Mouse (Mus musculus) liver, embryonic 14.5 days (tissue): ENCODE data around the gene Sesn2. TPM values are rescaled to one million over a fixed set of nuclear protein-coding genes. Genes with fewer than 3 reads are reported as not detected.

Experiments
- ATAC-seq: fragments of 200-750 bp; cut with Nextera tagmentation; 2 replicates; pipeline ENCODE4 v1.8.0; 2017; ENCODE audit warnings: moderate number of reproducible peaks, mild to moderate bottlenecking, moderate library complexity; ENCODE audit not compliant: insufficient read depth
- DNase-seq, 3 experiments: peaks; one replicate each; pipeline ENCODE4 v3.0.0-alpha.2; 2012 to 2013; ENCODE audit warnings: low read depth in 3 of 3, low spot score in 3 of 3
- H3K27ac ChIP-seq: fragments of 300-500 bp; sonication (generic); 2 replicates; pipeline ENCODE4 v1.5.1; 2014; ENCODE audit warnings: moderate library complexity, mild to moderate bottlenecking, control low read depth, inconsistent platforms
- H3K27me3 ChIP-seq: fragments of 300-500 bp; sonication (generic); 2 replicates; pipeline ENCODE4 v1.6.1; 2014; ENCODE audit warnings: mild to moderate bottlenecking, low read length, moderate library complexity; ENCODE audit not compliant: control insufficient read depth, insufficient read depth
- H3K36me3 ChIP-seq: fragments of 300-500 bp; sonication (generic); replicated peaks from 2 replicates; pipeline ENCODE4 v1.6.1; 2014; ENCODE audit warnings: low read depth; ENCODE audit not compliant: control insufficient read depth, insufficient read depth
- H3K4me1 ChIP-seq, 2 experiments: fragments of 200-500 bp in 1 of 2; fragments of 300-500 bp in 1 of 2; sonication (generic) in 1 of 2; replicated peaks; 2 replicates each; pipeline ENCODE4 v1.6.1; 2012 to 2014; ENCODE audit warnings: antibody characterized with exemption in 1 of 2, inconsistent platforms in 1 of 2, low read length in 1 of 2; ENCODE audit not compliant: control insufficient read depth in 2 of 2, insufficient read depth in 2 of 2
- H3K4me2 ChIP-seq: fragments of 300-500 bp; sonication (generic); 2 replicates; pipeline ENCODE4 v1.6.1; 2014; ENCODE audit warnings: low read depth, mild to moderate bottlenecking, control low read depth, moderate library complexity
- H3K4me3 ChIP-seq, 2 experiments: fragments of 200-500 bp in 1 of 2; fragments of 300-500 bp in 1 of 2; sonication (generic) in 1 of 2; 2 replicates each; pipeline ENCODE4 v1.5.1; 2012 to 2014; ENCODE audit warnings: low read depth in 2 of 2, low read length in 2 of 2, mild to moderate bottlenecking in 2 of 2, control low read depth in 1 of 2, inconsistent platforms in 1 of 2, moderate library complexity in 1 of 2; ENCODE audit not compliant: insufficient read depth in 1 of 2
- H3K9ac ChIP-seq: fragments of 300-500 bp; sonication (generic); replicated peaks from 2 replicates; pipeline ENCODE4 v1.6.1; 2014; ENCODE audit warnings: mild to moderate bottlenecking, control low read depth, moderate library complexity
- H3K9me3 ChIP-seq: fragments of 300-500 bp; sonication (generic); 2 replicates; pipeline ENCODE4 v1.6.1; 2016; ENCODE audit warnings: low read length, mixed read lengths; ENCODE audit not compliant: control insufficient read depth
- CTCF ChIP-seq: IDR thresholded peaks from 2 replicates; pipeline ENCODE4 v1.5.1; 2016; ENCODE audit warnings: antibody characterized with exemption, low read depth, control low read depth
- EP300 ChIP-seq: IDR thresholded peaks from 2 replicates; pipeline ENCODE4 v1.6.1; 2016; ENCODE audit warnings: antibody characterized with exemption, low read depth
- WGBS: fragments of 180-500 bp; shearing (Covaris S2); extraction: QIAGEN DNeasy Blood & Tissue Kit; methylation state at CpG from one replicate; pipeline ENCODE4 v1.1.7; 2014; ENCODE audit not compliant: insufficient replicate concordance; 5-methylcytosine and 5-hydroxymethylcytosine counted together
- polyA plus RNA-seq, 2 experiments: library from polyadenylated mRNA; depleted of rRNA in 1 of 2; stranded (reverse) in 1 of 2; unstranded in 1 of 2; fragments of >200 nt; fragmentation: Nextera tagmentation in 1 of 2; extraction: Ambion mirVana in 1 of 2; gene quantifications; 2 replicates each; pipeline versions ENCODE4 v1.2.1 to v1.2.3; 2012 to 2014

The Sesn2 gene
- polyA plus RNA-seq, 2 experiments: 3.3 to 3.4 TPM

GRCm38 (mm10) chr4:132501639-132502038, 8.7 kb downstream of the Sesn2 start:
- ATAC-seq (no peak), DNase-seq (no peak)
- no peak overlapping the region for H3K27ac ChIP-seq
- no peak overlapping the region for H3K4me2 ChIP-seq
- no peaks in the 10 kb centered on the region for H3K27me3 ChIP-seq
- H3K9ac ChIP-seq: no peak overlapping the region
- H3K4me1 ChIP-seq: peaks cover 19 to 28% of the 10 kb centered on the region in 2 experiments
- WGBS: 60% methylated on average over 6 of the region's 6 CpGs
- H3K4me3 ChIP-seq: no peak overlapping the region
- no peak for TF ChIP-seq CTCF
- no peak for TF ChIP-seq EP300
- H3K9me3 ChIP-seq: no peaks in the 10 kb centered on the region
- peaks cover 3% of the 10 kb centered on the region for H3K36me3 ChIP-seq

- Histone ChIP-seq H3K36me3 (peaks cover 17% of the 10 kb centered on the region), H3K9ac (no peak overlapping the region)
Measured at GRCm38 (mm10) chr4:132494271-132494918, 15.9 kb downstream of the Sesn2 start.

GRCm38 (mm10) chr4:132492178-132493060, 17.9 kb downstream of the Sesn2 start:
- H3K4me2 ChIP-seq: no peak overlapping the region
- no peaks in the 10 kb centered on the region for H3K9me3 ChIP-seq
- H3K4me1 ChIP-seq: peaks cover 0 to 10% of the 10 kb centered on the region in 2 experiments; a peak in 2 of 4 replicates
- no peak for TF ChIP-seq CTCF
- ATAC-seq (no peak), DNase-seq (no peak)
- H3K4me3 ChIP-seq: no peak overlapping the region
- H3K36me3 ChIP-seq: peaks cover 17% of the 10 kb centered on the region
- WGBS: 69% methylated on average over 10 of the region's 10 CpGs
- no peaks in the 10 kb centered on the region for H3K27me3 ChIP-seq
- no peak overlapping the region for H3K27ac ChIP-seq
- no peak overlapping the region for H3K9ac ChIP-seq

More at GRCm38 (mm10) chr4:132494271-132494918, 15.9 kb downstream of the Sesn2 start:
- Histone ChIP-seq H3K4me1 (peaks cover 0 to 8% of the 10 kb centered on the region in 2 experiments; a peak in 2 of 4 replicates), H3K27ac (no peak overlapping the region), H3K27me3 (no peaks in the 10 kb centered on the region), H3K4me3 (no peak overlapping the region), H3K4me2 (no peak overlapping the region), H3K9me3 (no peaks in the 10 kb centered on the region)
- TF ChIP-seq EP300 (no peak), CTCF (no peak)
- WGBS: 52% methylated on average over 20 of the region's 20 CpGs
- ATAC-seq (0 out of 2 replicates have a peak, but pooled peaks have one; percentile 16), DNase-seq (no peak)

GRCm38 (mm10) chr4:132491748-132492147, 18.6 kb downstream of the Sesn2 start:
- peak; percentile 47 for ATAC-seq

GRCm38 (mm10) chr4:132491057-132491456, 19.2 kb downstream of the Sesn2 start:
- peaks cover 10% of the 10 kb centered on the region for H3K36me3 ChIP-seq
- H3K4me1 ChIP-seq: peaks cover 0 to 10% of the 10 kb centered on the region in 2 experiments; a peak in 2 of 4 replicates
- H3K9me3 ChIP-seq: no peaks in the 10 kb centered on the region
- no peak overlapping the region for H3K4me2 ChIP-seq
- no peak for ATAC-seq
- H3K9ac ChIP-seq: no peak overlapping the region
- H3K27ac ChIP-seq: no peak overlapping the region
- TF ChIP-seq EP300 (no peak), CTCF (no peak)
- WGBS: 74% methylated on average over 8 of the region's 8 CpGs
- H3K4me3 ChIP-seq: no peak overlapping the region
- DNase-seq: no peak
- H3K27me3 ChIP-seq: no peaks in the 10 kb centered on the region

More at GRCm38 (mm10) chr4:132491748-132492147, 18.6 kb downstream of the Sesn2 start:
- Histone ChIP-seq H3K9me3 (no peaks in the 10 kb centered on the region), H3K27ac (no peak overlapping the region), H3K4me1 (peaks cover 0 to 10% of the 10 kb centered on the region in 2 experiments; a peak in 2 of 4 replicates), H3K4me3 (no peak overlapping the region), H3K27me3 (no peaks in the 10 kb centered on the region), H3K36me3 (peaks cover 14% of the 10 kb centered on the region), H3K4me2 (no peak overlapping the region), H3K9ac (no peak overlapping the region)
- 64% methylated on average over 6 of the region's 6 CpGs for WGBS
- DNase-seq: no peak
- TF ChIP-seq CTCF (no peak), EP300 (no peak)
